Mouse (Mus musculus): ENCODE measurements around the gene Il1rn.

Il1rn gene

GRCm38 (mm10) chr2:24367895-24368261, 31.2 kb downstream of the Il1rn start:
- in situ Hi-C loops (cut with MboI, MseI): loop anchor here (25.0 kb wide), 2 partner anchors 1331 to 1581 kb away; partner anchors contain the start of gene Abi1 (in 1 of the 2)

DNA sequence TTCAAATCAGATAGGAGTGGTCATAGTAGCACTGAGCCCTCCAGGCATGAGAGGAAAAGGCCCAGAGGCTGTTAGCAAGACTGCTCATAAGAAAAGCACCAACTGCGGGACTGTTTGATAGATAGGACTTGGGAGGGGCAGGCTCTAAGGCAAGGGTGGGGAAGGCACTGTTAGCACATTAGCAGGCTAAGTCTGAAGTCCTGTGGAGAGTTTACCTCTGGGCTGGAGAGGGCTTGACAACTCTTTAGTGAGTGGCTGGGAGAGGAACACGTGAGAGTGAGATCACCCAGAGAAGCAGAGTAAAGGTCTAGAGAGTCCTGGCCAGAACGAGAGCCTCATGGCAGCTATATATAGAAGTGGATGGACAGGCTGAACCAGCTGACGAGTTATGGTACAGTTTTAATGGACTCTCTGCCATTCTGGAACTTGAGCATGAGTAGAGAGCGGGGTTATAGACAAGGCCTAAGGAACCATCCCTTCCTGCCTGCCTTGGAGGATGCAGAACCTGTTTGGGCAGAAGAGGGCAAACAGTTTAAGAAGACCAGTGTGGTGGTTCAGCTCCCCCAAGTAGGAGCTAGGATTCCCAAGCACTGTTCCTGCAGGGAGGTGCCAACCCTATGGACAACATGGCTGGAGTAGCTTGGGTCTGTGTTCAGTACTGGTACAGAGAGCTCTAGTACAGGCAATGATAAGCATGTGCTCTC, 42.2 kb downstream of the Il1rn start:
- in situ Hi-C loops (cut with MboI, MseI): no loop called here

DNA sequence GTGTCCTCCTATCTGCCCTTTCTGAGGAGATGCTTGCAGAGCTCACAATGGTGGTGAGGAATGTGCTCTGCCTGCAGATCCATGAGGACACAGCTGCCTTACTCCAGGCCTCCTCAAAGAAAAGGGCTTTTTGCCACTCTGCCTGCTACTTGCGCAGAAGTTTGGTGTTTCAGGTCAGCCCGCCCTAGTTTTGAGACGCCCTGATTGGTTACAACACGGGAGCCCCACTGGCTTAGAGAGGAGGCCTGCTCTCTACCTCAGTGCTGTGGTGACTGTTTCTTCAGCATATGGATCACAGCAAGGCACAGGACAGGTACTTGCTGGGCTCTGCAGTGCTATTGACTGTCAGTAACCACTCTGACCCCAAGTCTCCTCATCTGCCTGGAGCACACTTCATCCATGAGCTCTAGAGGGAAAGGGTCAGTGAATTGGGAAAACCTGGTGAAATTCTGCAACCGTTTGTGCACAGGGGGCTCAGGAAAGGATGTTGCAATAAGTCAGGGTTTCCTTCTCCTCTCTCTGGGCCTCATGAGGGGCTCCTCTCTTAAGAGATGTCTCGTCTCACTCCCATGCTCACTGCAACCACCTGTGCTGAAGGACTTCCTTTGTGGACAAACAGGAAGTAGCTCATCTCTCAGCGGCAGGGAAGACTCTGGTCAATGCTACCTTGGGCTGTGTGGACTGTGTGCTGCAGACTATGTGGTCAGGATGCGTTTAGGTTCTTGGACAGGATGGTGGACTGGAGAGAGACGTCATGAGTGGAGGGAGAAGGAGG, 46.0 kb downstream of the Il1rn start:
- in situ Hi-C loops (cut with MboI, MseI): no loop called here

GRCm38 (mm10) chr2:24383636-24384035, 47.0 kb downstream of the Il1rn start:
- in situ Hi-C loops (cut with MboI, MseI): no loop called here

- in situ Hi-C loops (cut with MboI, MseI): no loop called here
Measured at GRCm38 (mm10) chr2:24384393-24384792, 47.7 kb downstream of the Il1rn start.

- in situ Hi-C loops (cut with MboI, MseI): no loop called here
Measured at GRCm38 (mm10) chr2:24385111-24385961, 48.7 kb downstream of the Il1rn start.

- in situ Hi-C loops (cut with MboI, MseI): no loop called here
Measured at GRCm38 (mm10) chr2:24386158-24386963, 49.7 kb downstream of the Il1rn start.

- in situ Hi-C loops (cut with MboI, MseI): no loop called here
Measured at GRCm38 (mm10) chr2:24386964-24387320, 50.3 kb downstream of the Il1rn start.

- in situ Hi-C loops (cut with MboI, MseI): no loop called here
Measured at GRCm38 (mm10) chr2:24387361-24388283, 51.0 kb downstream of the Il1rn start.

GRCm38 (mm10) chr2:24393251-24393650, 56.6 kb downstream of the Il1rn start:
- in situ Hi-C loops (cut with MboI, MseI): no loop called here

DNA sequence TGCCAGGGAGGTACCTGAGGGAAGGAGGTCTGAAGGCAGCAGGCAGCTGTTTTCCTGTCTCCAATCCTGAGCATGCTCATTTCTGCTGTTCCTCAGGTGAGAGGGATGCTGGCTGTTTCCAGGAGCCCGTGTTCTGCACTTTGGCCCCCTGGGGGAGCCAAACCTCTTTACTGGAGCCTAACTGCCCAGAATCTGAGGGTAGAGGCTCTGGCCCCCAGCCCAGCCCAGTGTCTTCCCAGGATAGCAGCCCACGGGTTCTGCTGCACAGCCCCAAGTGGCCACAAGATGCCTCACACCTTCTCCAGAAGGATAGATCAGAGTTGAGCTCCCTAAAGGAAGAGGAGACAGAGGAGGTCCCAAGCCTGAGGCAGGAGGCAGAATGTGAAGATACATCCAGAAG, 60.5 kb downstream of the Il1rn start:
- in situ Hi-C loops (cut with MboI, MseI): no loop called here

- in situ Hi-C loops (cut with MboI, MseI): loop anchor here in 1 of 2 experiments (25.0 kb wide), 1 partner anchor 1213 kb away; no protein-coding TSS in a partner anchor
Measured at GRCm38 (mm10) chr2:24400711-24401110, 64.1 kb downstream of the Il1rn start.
